Comparison of ENCODE assay signal across 19 mouse cellular contexts in genomic region chr10:17518423-17519175, GRCm38 (mm10).
DNase-seq lines count a peak whose midpoint lies in the region; ATAC-seq and TF ChIP-seq lines count a peak whose summit lies in the region.
"Had no signal": no experiment of that assay in that cellular context is flagged by ENCODE, and none has a peak within 500 bp of the region (broad histone marks: within the 10 kb centered on the region; RNA-seq: fewer than 3 reads in every experiment).

No protein-coding gene starts in this region.

- H3K36me3 ChIP-seq in lung, postnatal 0 days (ENCODE audit: insufficient read depth, low read length) = no peaks in the 10 kb centered on the region
- H3K36me3 ChIP-seq: embryonic facial prominence, embryonic 13.5 days; forebrain, embryonic 10.5 days; G1E; hindbrain, embryonic 15.5 days; limb, embryonic 12.5 days had no signal

- H3K27me3 ChIP-seq in lung, postnatal 0 days (replicated peaks; ENCODE audit: insufficient read depth, low read length) = no peaks in the 10 kb centered on the region
- H3K27me3 ChIP-seq: embryonic facial prominence, embryonic 13.5 days; hindbrain, embryonic 15.5 days; limb, embryonic 12.5 days had no signal

- no peaks in the 10 kb centered on the region for H3K4me1 ChIP-seq in lung, postnatal 0 days (ENCODE audit: insufficient read depth, low read depth, low read length)
- no peaks in the 10 kb centered on the region for H3K4me1 ChIP-seq in brown adipose tissue, adult 24 weeks (ENCODE audit: control insufficient read depth, insufficient read depth, insufficient read length, low read length)
- H3K4me1 ChIP-seq in olfactory bulb, adult 2 months (ENCODE audit: control insufficient read depth, insufficient read depth, low read length) = no peaks in the 10 kb centered on the region
- H3K4me1 ChIP-seq: forebrain, embryonic 10.5 days; hindbrain, embryonic 15.5 days; limb, embryonic 12.5 days had no signal

- H3K9ac ChIP-seq in lung, postnatal 0 days (replicated peaks; ENCODE audit: low read depth) = no peak overlapping the region
- H3K9ac ChIP-seq: embryonic facial prominence, embryonic 13.5 days; hindbrain, embryonic 15.5 days; limb, embryonic 12.5 days had no signal

- peak overlapping the region; percentile 46; the same call in 1 of the 2 replicates for H3K27ac ChIP-seq in gastrocnemius, adult 2 months
- no peak overlapping the region for H3K27ac ChIP-seq in lung, postnatal 0 days (ENCODE audit: low read length)
- H3K27ac ChIP-seq in brown adipose tissue, adult 24 weeks (replicated peaks; ENCODE audit: low read depth, low read length) = peak overlapping the region; percentile 26; the same call in 1 of the 2 replicates
- H3K27ac ChIP-seq in olfactory bulb, adult 2 months (ENCODE audit: insufficient read depth, low read depth, low read length) = peak overlapping the region; percentile 69
- H3K27ac ChIP-seq: embryonic facial prominence, embryonic 13.5 days; forebrain, embryonic 10.5 days; hindbrain, embryonic 15.5 days; layer of hippocampus, adult 2 months; limb, embryonic 12.5 days had no signal

- TF ChIP-seq EP300 in lung, postnatal 0 days (IDR thresholded peaks at IDR 0.05) = no peak

- no peak for DNase-seq in gastrocnemius, adult 2 months
- DNase-seq in gastrocnemius, postnatal 25 days = no peak
- peak; percentile 38 for DNase-seq in lung, postnatal 0 days (ENCODE audit: low spot score)
- DNase-seq in lung, postnatal 25 days (ENCODE audit: low spot score) = no peak
- no peak for DNase-seq in left cerebral cortex, postnatal 14 days (ENCODE audit: low spot score in 2 of 2)
- DNase-seq in ovary, postnatal 36 days (ENCODE audit: low spot score) = no peak
- DNase-seq: adrenal gland, postnatal 14 days; cerebellum, postnatal 25 days; right cerebral cortex, postnatal 14 days; thymus, adult 18-20 months had no signal

- no peak for TF ChIP-seq POLR2A in olfactory bulb, adult 2 months (IDR thresholded peaks at IDR 0.05; ENCODE audit: insufficient read depth, low read depth, low read length)

- WGBS in lung, postnatal 0 days = 55% methylated on average over 9 of the region's 9 CpGs
- 47% methylated on average over 9 of the region's 9 CpGs for WGBS in olfactory bulb, adult 2 months

- TF ChIP-seq CTCF in gastrocnemius, adult 2 months (IDR thresholded peaks at IDR 0.05) = no peak
- no peak for TF ChIP-seq CTCF in lung, postnatal 0 days (IDR thresholded peaks at IDR 0.05)
- TF ChIP-seq CTCF in olfactory bulb, adult 2 months (IDR thresholded peaks at IDR 0.05; ENCODE audit: insufficient read depth, low read depth, low read length) = no peak

- no peak overlapping the region for H3K4me2 ChIP-seq in lung, postnatal 0 days (replicated peaks; ENCODE audit: low read depth, low read length)
- H3K4me2 ChIP-seq: embryonic facial prominence, embryonic 13.5 days; hindbrain, embryonic 15.5 days; limb, embryonic 12.5 days had no signal

- no peak overlapping the region for H3K4me3 ChIP-seq in gastrocnemius, adult 2 months
- H3K4me3 ChIP-seq in lung, postnatal 0 days (ENCODE audit: low read depth, low read length) = no peak overlapping the region
- no peak overlapping the region for H3K4me3 ChIP-seq in brown adipose tissue, adult 24 weeks (ENCODE audit: insufficient read depth, low read depth, low read length)
- H3K4me3 ChIP-seq in olfactory bulb, adult 2 months (ENCODE audit: insufficient read depth, low read depth, low read length) = no peak overlapping the region
- H3K4me3 ChIP-seq: embryonic facial prominence, embryonic 13.5 days; forebrain, embryonic 10.5 days; hindbrain, embryonic 15.5 days; layer of hippocampus, adult 2 months; limb, embryonic 12.5 days had no signal

- no peaks in the 10 kb centered on the region for H3K9me3 ChIP-seq in lung, postnatal 0 days (ENCODE audit: low read length)
- H3K9me3 ChIP-seq: embryonic facial prominence, embryonic 13.5 days; forebrain, embryonic 10.5 days; G1E; hindbrain, embryonic 15.5 days; limb, embryonic 12.5 days had no signal

- ATAC-seq in lung, postnatal 0 days = no peak
- ATAC-seq: intestine, postnatal 0 days had no signal

- intact Hi-C loops in gastrocnemius, adult 2 months (cut with DNase I) = no loop called here
- intact Hi-C loops in left cerebral cortex, postnatal 14 days (cut with DNase I) = no loop called here
